Mouse (Mus musculus): ENCODE measurements around the gene Pald1. TPM values are rescaled to one million over a fixed set of nuclear protein-coding genes. Genes with fewer than 3 reads are reported as not detected.

Gene Pald1
- total RNA-seq, 2 experiments from 2014 or later, result 6.8 to 8.5 TPM

DNA sequence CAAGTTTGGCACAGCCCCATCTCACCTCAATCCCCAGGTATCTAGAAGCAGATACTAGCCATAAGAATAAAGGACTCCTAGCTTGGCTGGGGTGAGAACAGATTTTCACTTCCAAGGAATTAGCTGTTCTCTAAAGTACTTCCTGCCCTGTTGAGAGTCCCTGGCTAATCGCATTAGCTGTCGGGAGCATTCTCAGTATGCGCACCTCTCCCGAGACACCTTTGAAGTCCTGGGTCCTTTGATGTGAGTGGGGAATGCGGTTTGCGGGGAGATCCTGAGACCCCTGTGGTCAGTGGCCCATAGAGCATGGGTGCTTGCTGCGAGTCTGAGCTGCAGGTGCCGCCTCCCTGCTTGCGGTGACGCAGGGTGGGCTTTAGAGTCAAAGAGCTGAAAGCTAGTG, 22.6 kb upstream of the Pald1 start:
- no peak for DNase-seq (ENCODE audit: low spot score in 2 of 2)

DNA sequence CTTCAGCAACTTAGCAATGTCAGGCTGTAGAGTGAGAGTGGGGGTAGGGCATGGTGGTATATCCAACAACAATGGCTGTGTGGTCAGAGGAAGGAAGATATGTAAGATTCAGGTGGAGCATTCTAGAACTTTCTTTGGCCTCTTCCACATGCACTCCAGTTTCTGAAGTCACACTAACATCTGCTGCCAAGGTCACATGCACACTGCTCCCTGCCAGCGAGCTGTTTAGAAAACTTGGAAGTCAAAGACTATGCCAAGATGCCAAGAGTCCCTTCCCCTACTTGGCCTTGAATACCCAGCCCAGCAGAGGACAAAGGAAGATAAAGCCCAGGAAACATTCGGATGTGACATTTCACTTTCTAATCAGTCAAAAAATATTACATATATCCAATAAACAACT, 19.6 kb upstream of the Pald1 start:
- DNase-seq (ENCODE audit: low spot score in 2 of 2), result no peak

DNA sequence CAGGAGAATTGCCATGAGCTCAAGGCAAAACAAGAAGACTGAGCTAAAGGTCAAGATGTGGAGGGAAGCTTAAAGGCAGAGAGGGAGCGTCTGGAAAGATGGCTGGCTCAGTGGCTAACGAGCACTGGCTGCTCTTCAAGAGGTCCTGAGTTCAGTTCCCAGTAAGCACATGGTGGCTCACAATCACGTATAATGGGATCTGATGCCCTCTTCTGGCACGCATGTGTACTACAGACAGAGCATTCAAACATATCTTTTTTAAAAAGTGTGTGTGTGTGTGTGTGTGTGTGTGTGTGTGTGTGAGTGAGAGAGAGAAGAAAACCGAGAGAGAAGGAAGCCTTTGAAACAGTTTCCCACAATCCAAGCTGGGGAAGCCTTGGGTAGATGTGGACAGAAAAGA, 19.1 kb upstream of the Pald1 start:
- no peak for DNase-seq (ENCODE audit: low spot score in 2 of 2)

DNA sequence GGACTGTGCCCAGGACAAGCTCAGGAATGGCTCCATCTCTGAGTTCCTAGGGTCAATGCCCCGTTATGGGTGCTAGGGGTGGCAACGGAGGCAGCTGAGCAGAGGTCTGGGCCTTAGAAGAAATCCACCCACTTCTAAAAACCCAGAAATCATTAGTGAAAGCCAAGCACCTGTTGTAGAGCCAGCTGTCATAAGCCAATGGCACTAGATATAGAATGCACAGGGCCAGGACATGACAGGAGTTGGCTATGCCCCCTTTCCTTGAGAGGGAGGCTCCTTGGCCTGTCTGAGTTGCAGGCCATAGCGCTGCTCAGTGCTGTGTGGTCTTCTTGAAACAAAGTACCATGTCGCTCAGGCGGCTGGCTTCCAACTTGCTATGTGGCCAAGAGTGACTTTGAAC, 17.1 kb upstream of the Pald1 start:
- no peak for DNase-seq (ENCODE audit: low spot score in 2 of 2)

DNA sequence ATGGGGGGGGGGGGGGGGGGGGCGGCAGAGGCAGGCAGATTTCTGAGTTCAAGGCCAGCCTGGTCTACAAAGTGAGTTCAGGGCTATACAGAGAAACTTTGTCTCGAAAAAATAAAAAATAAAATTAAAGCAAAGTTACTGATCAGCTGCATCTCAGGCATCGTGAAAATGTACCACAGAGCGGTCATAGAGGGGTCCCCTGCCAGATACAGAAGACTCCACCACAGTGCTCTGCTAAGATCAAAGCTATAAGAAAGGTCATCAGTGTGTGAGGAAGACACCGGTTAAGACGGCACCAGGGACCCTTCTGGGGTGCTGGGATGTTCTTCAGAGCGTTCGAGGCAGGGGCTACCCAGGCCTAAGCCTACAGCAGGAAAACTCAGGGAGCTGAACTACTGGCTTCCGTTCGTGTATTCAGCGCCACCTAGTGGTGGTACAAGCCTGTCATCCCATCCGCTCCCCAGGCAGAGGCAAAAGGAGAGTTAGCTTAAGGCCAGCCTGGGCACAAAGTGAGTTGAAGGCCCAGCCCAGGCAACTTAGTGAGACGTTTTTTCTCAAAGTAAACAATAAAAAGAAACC, 15.9 kb upstream of the Pald1 start:
- DNase-seq (ENCODE audit: low spot score in 2 of 2), result peak; percentile 56 to 66

DNA sequence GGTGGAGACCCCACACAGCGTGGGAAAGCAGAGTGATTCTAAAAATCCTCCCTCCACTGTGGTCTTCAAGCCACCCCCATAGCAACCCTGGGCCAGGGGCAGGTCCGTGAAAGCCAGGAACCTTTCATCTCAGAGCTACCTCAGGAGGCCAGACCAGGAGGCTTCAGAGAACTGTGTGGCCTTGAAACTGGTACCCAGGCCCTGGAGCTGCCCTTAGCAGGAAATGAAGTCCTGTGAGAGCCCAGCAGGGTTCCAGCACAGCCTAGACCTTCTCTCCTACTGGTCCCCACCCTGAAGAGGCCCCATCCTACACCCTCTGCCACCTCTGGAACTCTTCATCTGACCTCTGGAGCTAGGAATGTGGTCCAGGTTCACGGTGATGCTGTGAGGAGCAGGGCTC, 14.8 kb upstream of the Pald1 start:
- DNase-seq (ENCODE audit: low spot score in 2 of 2), result no peak

DNA sequence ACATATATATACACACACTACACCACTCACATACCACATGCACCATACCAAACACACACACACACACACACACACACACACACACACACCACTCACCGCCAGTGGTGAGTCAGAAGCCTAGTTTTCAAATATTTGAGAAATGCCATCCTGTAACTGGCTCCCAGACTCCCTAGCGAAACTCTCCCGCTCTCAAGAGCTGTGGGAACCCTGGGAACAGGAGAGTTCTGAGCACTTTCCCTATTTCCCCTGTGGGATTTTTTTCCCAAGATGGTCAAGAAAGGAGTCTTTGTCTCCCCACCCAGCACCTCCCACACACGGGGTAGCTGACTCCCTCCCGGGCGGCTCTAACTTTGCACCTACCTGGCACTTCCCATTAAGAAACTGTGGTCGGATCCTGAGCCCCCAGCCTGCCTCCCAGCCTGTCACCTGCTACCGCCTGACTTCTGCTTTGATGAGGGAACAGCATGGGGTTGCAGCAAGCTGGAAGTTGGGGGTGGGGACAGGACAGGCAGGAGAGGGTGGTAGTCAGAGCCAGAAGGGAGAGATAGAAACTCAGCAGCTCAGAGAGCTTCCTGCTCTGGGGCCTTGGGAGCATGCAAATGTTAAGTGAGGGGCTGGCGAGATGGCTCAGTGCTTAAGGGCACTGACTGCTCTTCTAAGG, 11.3 kb upstream of the Pald1 start:
- no peak for DNase-seq (ENCODE audit: low spot score in 2 of 2)

DNA sequence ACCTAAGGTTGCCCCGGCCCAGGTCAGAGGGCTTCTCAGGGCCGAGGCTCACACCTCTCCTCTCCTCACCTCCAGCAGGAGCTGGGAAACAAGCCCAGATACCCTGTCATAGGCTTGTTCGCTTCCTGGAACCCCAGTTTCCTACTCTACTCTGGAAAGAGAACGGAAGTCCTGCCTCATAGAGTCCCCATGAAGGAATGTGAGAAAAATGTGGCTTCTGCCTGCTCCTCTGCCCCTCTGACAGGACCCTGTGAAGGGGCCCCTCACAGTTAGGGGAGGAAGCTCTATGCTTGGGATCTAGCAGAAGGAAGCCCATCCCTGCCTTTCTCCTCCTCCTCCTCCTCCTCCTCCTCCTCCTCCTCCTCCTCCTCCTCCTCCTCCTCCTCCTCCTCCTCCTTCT, 9.3 kb upstream of the Pald1 start:
- DNase-seq (ENCODE audit: low spot score in 2 of 2), result no peak

DNA sequence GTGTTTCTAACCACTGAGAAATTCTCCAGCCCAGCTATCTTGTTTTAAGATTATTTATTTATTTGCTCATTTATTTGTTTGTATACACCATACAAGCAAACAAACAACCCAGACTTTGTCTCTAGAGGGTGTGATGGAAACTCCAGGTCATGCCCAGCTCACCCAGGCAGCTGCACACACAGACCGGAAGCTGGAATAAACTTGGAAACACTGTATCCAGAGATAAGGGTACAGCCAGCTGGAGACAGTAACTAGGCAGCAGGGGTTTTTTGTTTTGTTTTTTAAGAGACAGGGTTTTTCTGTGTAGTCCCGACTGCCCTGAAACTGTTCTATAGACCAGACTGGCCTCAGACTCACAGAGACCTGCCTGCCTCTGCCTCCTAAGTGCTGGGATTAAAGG, 6.8 kb upstream of the Pald1 start:
- no peak for DNase-seq (ENCODE audit: low spot score in 2 of 2)

DNA sequence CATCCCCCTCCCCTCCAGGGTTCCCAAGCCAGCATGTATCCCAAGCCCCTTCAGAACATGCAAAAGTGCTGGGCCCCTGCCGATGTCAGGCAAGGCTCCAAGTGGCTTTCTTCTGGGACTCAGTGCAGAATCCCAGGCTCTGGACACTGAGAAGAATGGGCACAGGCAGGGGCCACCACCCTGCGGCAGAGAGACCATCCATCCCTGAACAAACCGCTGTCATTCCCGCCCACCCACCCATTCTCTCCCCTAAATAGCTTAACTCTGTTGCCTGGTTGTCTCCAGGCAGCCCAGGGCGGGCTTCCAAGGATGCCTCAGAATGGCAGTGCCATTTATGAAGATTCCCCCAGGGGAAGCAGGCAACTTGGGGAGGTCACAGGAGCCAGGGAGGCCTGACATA, 5.7 kb upstream of the Pald1 start:
- no peak for DNase-seq (ENCODE audit: low spot score in 2 of 2)

DNA sequence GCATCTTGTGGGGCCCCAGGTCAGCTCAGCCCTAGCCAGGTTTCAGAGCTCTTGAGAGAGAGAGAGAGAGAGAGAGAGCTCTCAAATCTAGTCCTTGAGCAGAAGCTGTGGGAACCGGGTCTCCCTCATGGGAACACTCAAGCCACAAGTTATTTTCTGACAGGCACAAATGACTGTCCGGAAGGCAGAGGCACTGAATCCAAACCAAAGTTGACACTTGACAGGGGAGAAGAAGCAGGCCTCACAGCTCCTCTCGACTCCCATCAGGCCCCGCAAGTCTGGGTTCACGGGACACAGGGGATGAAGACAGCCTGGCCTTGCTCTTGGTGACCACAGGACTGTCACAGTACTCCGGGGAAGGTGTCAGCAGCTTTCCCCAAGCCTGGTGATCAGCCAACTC, 3.0 kb upstream of the Pald1 start:
- no peak for DNase-seq (ENCODE audit: low spot score in 2 of 2)

DNA sequence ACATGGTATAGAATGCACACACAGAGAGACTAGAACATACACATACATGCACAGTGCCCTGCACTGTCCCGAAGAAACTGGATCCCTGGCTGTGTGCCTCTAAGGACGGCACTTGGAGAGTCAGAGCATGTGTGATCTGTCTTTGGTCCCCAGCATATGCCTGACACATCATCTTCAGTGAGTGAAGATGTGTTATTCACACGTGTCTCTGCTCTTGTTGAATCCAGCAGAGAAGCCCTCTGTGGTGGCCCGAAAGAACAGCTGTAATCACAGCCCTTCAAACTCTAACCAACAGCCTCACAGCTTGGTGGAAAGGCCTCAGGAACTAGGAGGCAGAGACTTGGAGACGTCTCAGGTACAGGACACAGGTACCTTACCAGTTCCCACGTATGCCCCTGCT, 1.8 kb upstream of the Pald1 start:
- no peak for DNase-seq (ENCODE audit: low spot score in 2 of 2)

DNA sequence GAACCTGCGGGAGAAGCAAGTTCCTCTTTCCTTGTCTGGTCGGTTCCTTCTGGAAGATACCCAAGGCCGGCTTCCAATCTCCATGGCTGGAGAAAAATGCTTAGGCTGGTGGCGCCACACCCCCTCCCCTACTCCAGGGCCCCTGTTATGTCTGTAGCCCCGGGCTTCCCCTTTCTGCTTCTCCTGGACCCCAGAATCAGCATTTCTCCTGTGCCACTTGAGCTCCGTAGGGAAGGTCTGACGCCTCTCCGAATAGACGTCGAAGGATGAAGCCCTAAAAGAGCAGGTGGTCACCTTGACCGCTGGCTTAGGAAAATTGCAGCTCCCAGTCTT, 351 bp upstream of the Pald1 start:
- no peak for DNase-seq (ENCODE audit: low spot score in 2 of 2)

DNA sequence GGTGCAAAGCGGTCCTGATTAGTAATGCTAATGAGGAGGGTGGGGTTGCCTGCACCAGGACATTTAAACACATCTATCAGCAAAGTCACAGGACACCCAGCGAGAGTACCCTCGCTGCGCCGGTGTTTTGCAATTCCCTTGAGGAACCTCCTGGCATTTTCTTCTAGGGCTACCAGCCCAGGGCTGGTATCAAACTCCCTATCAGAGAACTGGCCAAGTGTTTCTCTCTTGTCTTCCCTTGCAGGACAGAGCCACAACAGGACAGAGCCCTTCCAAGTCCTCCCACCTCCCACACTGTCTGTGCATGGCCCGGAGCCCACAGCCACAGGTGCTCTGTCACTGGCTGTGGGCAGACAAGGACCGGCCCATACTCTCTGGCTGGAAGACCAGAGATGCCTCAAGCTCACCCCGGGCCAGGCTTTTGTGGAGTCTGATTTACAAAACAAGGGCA, 1.0 kb downstream of the Pald1 start:
- DNase-seq (ENCODE audit: low spot score in 2 of 2), result no peak

DNA sequence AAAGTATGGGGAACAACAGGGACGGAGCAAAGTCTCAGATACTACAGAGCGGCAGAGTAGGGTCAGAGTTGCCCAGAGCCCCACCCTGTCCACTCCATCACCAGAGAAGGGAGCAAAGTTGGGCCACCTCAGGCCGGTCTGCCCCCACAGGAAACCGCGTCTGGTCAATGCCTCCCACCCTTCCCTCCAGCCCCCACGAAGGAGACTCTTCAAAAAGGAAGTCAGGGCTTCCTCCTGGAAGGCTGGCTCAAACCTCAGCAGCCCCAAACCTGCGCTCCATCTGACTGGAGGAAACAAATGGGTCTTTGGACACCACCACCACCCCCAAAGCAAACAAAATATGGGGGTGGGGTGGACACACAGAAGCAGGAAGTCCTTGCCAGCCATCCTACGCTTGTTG, 1.5 kb downstream of the Pald1 start:
- no peak for DNase-seq (ENCODE audit: low spot score in 2 of 2)

DNA sequence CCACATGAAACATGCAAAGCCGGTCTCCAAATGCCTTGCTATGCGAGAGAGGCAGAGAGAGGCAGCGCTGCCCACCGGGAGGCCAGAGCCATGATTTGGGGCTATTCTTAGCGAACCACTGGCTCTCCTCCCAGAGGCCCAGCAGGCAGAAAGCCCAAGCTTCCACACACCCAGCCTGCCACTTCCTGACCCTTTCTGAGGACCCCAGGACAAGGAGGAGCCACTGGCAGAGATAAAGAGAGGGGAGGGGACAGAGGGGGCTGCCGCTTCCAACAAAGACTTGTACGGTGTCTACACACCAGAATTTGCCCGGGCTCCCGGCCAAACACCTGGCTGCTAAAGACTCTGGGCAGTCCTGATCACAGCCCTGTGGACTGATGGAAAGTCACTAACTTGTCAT, 3.1 kb downstream of the Pald1 start:
- DNase-seq (ENCODE audit: low spot score in 2 of 2), result no peak

DNA sequence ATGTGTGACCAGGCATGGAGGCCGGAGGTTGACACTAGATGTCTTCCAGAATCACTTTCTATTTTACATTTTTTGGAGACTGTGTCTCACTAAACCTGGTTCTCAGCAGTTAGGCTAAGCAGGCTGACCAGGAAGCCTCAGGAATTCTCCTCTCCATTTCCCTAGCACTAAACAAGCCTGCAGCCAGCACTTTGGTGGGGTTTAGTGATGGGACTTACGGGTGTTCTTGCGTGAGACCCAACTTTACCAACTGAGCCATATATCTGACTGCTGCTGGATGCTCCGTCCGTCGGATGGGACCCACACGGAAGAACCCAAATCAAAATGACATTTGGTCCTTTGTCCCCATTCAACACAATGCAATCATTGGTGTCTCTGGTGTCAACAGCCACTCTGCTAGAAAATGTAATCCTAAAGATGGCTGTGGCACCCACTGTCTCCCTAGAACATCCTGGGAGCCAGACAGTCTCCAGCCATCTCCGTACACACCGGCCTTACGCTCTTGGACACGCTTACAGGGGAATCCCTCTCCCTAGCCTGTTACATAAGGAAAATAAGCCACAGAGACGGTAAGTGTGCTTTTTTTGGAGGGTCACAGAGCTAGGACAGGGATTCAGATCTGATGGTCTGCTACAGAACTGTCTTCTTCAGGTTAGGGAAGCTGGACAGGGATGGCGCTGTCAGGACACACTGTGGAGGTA, 3.8 kb downstream of the Pald1 start:
- no peak for DNase-seq (ENCODE audit: low spot score in 2 of 2)

DNA sequence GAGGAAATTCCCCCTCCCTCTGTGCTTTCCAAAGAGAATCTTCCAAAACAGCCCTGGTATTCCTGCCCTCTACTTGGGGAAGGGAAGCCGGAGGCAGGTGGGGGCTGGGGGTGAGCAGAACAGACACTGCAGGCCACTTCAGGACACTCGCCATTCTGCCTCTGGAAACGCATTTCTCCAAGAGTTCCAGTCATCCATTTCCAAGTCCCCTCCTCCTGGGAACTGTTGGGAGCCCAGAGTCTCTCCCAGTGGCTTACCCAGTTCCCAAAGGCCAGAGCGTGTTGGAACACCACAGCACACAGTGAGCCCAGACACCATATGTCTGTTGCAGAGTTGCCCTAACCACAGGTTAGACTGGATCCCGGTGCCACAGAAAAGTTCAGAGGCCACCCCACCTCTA, 4.6 kb downstream of the Pald1 start:
- DNase-seq (ENCODE audit: low spot score in 2 of 2), result no peak

DNA sequence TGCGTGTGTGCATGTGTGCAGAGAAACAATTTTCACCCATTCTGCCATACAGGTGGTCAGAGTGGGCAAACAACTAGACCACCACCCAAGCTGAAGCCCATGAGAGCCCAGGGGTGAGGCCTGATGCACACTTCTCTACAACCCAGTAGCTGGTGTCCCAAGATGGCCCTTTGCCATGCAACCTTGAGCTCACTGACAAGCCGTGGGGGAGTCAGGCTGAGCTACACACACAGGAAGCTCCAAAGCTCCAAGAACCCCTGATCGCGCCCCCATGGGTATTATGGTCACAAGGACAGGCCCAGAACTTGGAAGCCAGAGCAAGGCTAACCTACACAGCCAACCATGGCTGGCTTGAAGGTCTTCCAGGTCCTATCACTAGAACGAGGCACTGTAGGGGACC, 5.3 kb downstream of the Pald1 start:
- no peak for DNase-seq (ENCODE audit: low spot score in 2 of 2)

DNA sequence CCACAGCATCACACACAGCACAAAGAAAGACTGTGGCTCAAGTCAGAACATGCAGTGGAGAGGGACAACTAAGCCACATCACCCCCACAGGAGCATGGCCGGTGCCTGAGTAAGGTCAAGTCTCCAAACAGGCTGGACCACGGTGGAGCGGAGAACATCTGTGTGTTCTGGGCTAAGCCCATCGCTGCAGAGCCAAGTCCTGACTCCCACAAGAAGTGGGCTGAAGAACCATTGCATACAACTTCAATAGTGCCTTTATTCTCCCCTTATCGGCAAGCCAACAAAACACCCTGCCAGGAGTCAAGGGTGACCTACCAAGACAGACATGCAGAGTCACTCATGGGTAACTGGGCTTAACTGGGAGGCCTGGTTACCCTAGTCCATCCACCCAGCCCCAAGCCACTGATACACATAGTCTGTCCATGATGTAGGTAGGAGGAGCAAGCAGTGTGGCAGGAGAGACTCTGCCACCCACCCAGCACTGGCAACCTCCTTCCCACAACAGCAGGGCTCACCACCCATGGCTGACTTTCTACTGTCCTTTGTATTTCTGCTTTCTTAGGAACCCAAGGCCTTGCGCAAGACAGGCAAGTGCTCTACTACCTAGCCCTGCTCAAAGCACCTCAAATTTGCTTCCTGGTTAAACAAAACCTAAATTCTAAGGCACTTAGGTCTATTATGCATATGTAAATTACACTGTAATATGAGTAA, 8.4 kb downstream of the Pald1 start:
- DNase-seq (ENCODE audit: low spot score in 2 of 2), result no peak

DNA sequence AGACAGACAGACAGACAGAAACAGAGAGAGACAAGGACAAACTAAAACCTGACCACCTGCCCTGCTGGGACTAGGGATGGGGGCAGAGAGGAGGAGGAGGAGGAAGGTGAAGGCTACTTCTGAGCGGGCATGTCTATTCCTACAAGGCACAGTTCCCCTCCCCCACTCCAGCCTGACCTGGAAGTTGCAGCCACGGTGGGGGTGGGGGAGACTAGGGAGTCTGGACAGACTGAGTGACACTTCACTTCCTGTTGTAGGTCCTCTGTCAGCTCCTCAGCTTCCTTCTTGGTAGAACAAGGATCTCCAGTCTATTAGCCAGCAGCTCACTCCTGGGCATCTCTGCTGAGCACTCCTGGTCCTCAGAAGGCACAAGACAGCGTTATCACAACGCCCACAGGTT, 9.3 kb downstream of the Pald1 start:
- no peak for DNase-seq (ENCODE audit: low spot score in 2 of 2)

DNA sequence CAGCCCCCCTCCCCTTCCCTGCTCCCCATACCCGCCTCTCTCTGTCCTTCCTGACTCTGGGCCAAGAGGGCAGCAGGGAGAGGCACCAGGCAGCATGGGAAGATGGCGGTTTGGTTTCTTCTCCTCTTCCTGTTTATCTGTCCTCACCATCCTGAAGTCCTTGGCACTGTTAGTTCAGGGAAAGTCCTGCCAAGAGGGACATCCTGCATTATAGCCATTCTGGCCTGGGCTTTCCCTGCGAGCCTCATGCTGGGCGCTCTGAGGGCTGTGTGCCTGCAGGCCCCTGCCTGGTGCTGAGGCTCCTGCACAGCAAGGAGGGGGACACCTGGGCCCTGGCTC, 10.8 kb downstream of the Pald1 start:
- no peak for DNase-seq (ENCODE audit: low spot score in 2 of 2)
